Mouse (Mus musculus): ENCODE results near the gene Dusp2.

- TF ChIP-seq CTCF (IDR thresholded peaks at IDR 0.05; ENCODE audit: low read depth) (no peak), EP300 (optimal IDR thresholded peaks at IDR 0.05) (no peak)
Measured at GRCm38 (mm10) chr2:127383881-127384280, 47.9 kb downstream of the Dusp2 start.
